Mouse (Mus musculus) megakaryocyte-erythroid progenitor cell, adult 5 weeks (primary cell): ENCODE measurements around the gene Smg7. TPM values are rescaled to one million over a fixed set of nuclear protein-coding genes. Genes with fewer than 3 reads are reported as not detected.

ENCODE experiments used
- polyA plus RNA-seq: library from polyadenylated mRNA; stranded (reverse); fragments of >175 nt; gene quantifications from 2 replicates; pipeline ENCODE4 v1.2.3, GENCODE M21; 2012

Gene Smg7
- polyA plus RNA-seq = 10.5 and 11.6 TPM in 2 replicates

DNA sequence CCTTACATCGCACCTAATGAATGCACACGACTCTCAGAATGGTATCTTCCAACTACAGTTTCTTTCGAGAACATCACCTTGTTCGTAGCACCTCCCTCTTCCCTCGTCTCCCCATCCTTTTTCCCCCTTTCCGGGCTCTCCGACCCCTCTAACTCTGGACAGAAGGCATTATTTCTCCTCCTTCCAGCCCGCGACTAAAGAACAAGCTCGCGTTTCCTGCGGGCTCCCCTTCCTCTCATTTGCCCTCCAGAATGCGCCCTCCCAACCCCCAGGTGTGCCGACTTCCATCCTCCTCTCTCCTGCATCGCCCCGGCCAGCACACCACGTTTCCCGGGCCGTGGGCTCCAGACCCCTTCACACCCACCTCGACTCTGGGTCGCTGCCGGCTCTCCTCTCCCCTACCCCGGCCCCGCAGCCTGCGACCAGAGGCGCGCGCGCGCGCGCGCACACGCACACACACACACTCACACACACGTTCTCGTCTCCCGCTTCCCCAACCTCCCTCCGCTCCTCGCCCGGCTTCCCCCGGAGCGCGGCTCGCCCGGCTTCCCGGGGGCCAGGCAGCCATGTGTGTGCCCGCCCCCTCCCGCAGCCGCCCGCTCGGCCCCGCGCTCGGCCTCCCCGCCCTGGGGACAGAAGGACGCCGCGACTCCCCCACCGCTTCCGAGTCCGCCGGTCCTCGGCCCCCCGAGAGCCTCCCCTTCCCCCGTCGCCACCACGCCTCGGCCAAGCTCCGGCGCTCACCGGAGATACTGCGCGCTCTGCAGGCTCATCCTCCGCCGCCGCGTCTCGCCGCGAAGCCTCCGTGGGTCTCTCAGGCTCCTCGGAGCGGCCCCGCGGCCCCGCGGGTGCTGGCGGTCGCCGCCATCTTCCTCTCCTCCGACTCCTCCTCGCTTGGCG lies at the start of gene Smg7:
Gene Smg7, minus strand, starts transcription at position 882 of the 900 bp plus-strand sequence.

DNA sequence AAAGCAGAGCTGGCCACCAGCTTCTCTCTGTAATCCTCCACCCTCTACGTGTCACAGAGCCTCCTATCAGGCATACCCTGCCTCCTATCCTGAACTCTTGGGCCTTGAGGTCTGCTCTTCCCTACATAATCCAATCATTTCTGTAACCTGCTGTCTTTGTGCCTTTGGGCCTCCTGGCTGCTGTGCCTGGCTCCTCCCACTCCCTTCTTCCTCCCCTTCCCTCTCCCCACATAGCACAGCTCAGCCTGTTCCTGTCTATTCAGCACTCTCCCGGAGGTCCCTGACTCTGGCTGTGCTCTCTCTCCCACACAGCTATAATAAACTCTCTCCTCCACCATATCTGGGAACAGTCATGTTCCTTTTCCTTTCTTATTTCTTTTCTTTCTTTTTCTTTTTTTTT lies 102.5 kb downstream of the Smg7 start, which contains the start of gene Ncf2:
Gene Ncf2, plus strand, starts transcription at position 298 of the 400 bp plus-strand sequence.

Other genes with a start within 250 kb of the Smg7 start
- gene Apobec4, start 152.1 kb downstream of the Smg7 start, polyA plus RNA-seq = not detected in 2 replicates
- gene Rgl1, start 136.3 kb downstream of the Smg7 start, polyA plus RNA-seq = 1.3 and 2.2 TPM in 2 replicates
- 290 and 304 TPM in 2 replicates for gene Arpc5, start 136.1 kb downstream of the Smg7 start, polyA plus RNA-seq
- 60.3 and 62.3 TPM in 2 replicates for gene Ncf2, start 102.5 kb downstream of the Smg7 start, polyA plus RNA-seq
- gene Nmnat2, start 52.3 kb upstream of the Smg7 start, polyA plus RNA-seq = 0.02 TPM in 1 of 2 replicates, not detected in the other